Mouse (Mus musculus) forebrain, postnatal 0 days (tissue): Measurements from ENCODE around the gene Pax1. TPM values are rescaled to one million over a fixed set of nuclear protein-coding genes. Genes with fewer than 3 reads are reported as not detected.
A peak's percentile ranks its signal among the peaks of the same experiment; 100 is the strongest.

ENCODE experiments used
- ATAC-seq: fragments of 200-750 bp; cut with Nextera tagmentation; 2 replicates; pipeline ENCODE4 v1.8.0; 2017; ENCODE audit warnings: mild to moderate bottlenecking, moderate library complexity
- DNase-seq: peaks from one replicate; pipeline ENCODE4 v3.0.0-alpha.2; 2015
- H3K27ac ChIP-seq: fragments of 300-500 bp; sonication (generic); 2 replicates; pipeline ENCODE4 v1.5.1; 2014; ENCODE audit warnings: low read depth, mild to moderate bottlenecking, antibody characterized with exemption, low read length, moderate library complexity, mixed read lengths
- H3K27me3 ChIP-seq: fragments of 300-500 bp; sonication (generic); 2 replicates; pipeline ENCODE4 v1.6.1; 2014; ENCODE audit warnings: mild to moderate bottlenecking, low read length, mixed read lengths; ENCODE audit not compliant: insufficient read depth
- H3K36me3 ChIP-seq: fragments of 300-500 bp; sonication (generic); 2 replicates; pipeline ENCODE4 v1.6.1; 2014; ENCODE audit warnings: mild to moderate bottlenecking, moderate library complexity; ENCODE audit not compliant: insufficient read depth
- H3K4me1 ChIP-seq: fragments of 300-500 bp; sonication (generic); 2 replicates; pipeline ENCODE4 v1.6.1; 2014; ENCODE audit warnings: antibody characterized with exemption; ENCODE audit not compliant: insufficient read depth
- H3K4me2 ChIP-seq: fragments of 300-500 bp; sonication (generic); 2 replicates; pipeline ENCODE4 v1.6.1; 2014; ENCODE audit warnings: low read depth, mild to moderate bottlenecking, moderate library complexity
- H3K4me3 ChIP-seq: fragments of 300-500 bp; sonication (generic); 2 replicates; pipeline ENCODE4 v1.5.1; 2014; ENCODE audit warnings: low read depth, low read length, mixed read lengths
- H3K9ac ChIP-seq: fragments of 300-500 bp; sonication (generic); 2 replicates; pipeline ENCODE4 v1.6.1; 2014; ENCODE audit warnings: mild to moderate bottlenecking
- H3K9me3 ChIP-seq: fragments of 300-500 bp; sonication (generic); 2 replicates; pipeline ENCODE4 v1.6.1; 2016; ENCODE audit warnings: low read length
- CTCF ChIP-seq: sonication (generic); IDR thresholded peaks from 2 replicates; pipeline ENCODE4 v1.5.1; 2016; ENCODE audit warnings: antibody characterized with exemption, control low read depth, low read depth
- WGBS: fragments of 180-500 bp; shearing (Covaris S2); extraction: QIAGEN DNeasy Blood & Tissue Kit; methylation state at CpG from one replicate; pipeline ENCODE4 v1.1.7; 2014; 5-methylcytosine and 5-hydroxymethylcytosine counted together
- polyA plus RNA-seq: library from polyadenylated mRNA; unstranded; fragments of >200 nt; fragmentation: Nextera tagmentation; extraction: Ambion mirVana; gene quantifications from 2 replicates; pipeline ENCODE4 v1.2.1, GENCODE M21; 2015
- total RNA-seq: library from RNA; depleted of rRNA; stranded (reverse); fragments of >200 nt; gene quantifications from 2 replicates; pipeline ENCODE4 v1.2.3, GENCODE M21; 2014

Pax1 gene
- total and polyA plus RNA-seq, 2 experiments from 2014 or later: 0.19 TPM; not detected in 1

DNA sequence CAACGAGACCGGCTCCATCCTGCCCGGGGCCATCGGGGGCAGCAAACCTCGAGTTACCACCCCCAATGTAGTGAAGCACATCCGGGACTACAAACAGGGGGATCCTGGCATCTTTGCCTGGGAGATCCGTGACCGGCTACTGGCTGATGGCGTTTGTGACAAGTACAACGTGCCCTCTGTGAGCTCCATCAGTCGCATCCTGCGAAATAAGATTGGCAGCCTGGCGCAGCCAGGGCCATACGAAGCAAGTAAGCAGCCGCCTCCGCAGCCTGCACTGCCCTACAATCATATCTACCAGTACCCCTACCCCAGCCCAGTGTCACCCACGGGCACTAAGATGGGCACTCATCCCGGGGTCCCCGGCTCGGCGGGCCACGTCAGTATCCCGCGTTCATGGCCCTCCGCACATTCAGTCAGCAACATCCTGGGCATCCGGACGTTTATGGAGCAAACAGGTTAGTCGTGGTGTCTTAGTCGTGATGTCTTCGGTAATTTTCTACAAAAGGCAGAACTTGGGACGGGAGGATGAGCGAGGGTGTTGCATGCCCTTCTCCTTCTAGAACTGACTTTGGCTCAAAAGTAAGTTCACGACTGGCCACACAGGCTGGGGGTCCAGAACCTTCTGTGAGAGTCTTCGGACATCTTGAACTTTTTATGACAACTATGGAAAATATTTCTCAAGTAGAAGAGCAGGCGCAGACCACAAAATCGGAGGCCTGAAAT is 4.3 kb downstream of the Pax1 start:
- ATAC-seq: no peak; the same call in 1 of the 2 replicates
- DNase-seq: peak; percentile 6
- Histone ChIP-seq H3K4me2 (no peak overlapping the region), H3K9me3 (no peaks in the 10 kb centered on the region), H3K27ac (no peak overlapping the region), H3K9ac (no peak overlapping the region), H3K27me3 (peaks cover 86% of the 10 kb centered on the region), H3K4me1 (no peaks in the 10 kb centered on the region), H3K36me3 (no peaks in the 10 kb centered on the region), H3K4me3 (no peak overlapping the region)
- TF ChIP-seq CTCF: no peak
- 2% methylated on average over 36 of the region's 36 CpGs for WGBS

- ATAC-seq (no peak), DNase-seq (peak; percentile 8)
- Histone ChIP-seq H3K9ac (no peak overlapping the region), H3K27me3 (peaks cover 88% of the 10 kb centered on the region), H3K4me3 (no peak overlapping the region), H3K9me3 (no peaks in the 10 kb centered on the region), H3K27ac (no peak overlapping the region), H3K4me2 (no peak overlapping the region), H3K4me1 (no peaks in the 10 kb centered on the region), H3K36me3 (no peaks in the 10 kb centered on the region)
- WGBS: 4% methylated on average over 12 of the region's 12 CpGs
- TF ChIP-seq CTCF: no peak
These were observed 5.6 kb downstream of the Pax1 start for GRCm38 (mm10) chr2:147367246-147367820.

DNA sequence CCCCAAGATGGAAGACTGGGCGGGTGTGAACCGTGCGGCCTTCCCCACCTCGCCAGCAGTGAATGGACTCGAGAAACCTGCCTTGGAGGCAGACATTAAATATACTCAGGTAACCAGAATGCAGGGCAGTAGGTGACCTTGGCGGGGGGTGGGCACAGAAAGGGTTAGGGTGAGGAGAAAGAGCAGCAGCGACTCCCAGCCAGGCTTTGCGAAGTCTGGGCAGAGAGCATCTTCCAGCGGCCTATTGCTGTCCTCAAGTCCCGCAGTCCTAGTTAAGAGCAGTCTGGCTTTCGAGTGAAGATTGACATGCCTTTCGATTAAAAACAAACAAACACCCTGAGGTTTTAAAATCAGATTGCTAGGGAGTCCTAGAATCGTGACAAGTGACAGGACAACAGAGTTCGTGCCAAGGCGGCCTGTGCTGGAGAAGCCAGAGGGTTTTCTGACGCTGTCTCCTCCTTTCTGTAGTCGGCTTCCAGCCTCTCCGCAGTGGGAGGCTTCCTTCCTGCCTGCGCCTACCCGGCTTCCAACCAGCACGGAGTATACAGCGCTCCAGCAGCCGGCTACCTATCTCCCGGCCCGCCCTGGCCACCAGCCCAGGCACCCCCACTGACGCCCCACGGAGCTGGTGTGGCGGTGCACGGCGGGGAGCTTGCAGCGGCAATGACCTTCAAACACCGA is 6.3 kb downstream of the Pax1 start:
- Histone ChIP-seq H3K4me2 (no peak overlapping the region), H3K9ac (no peak overlapping the region), H3K4me3 (no peak overlapping the region), H3K36me3 (no peaks in the 10 kb centered on the region), H3K4me1 (no peaks in the 10 kb centered on the region), H3K9me3 (no peaks in the 10 kb centered on the region), H3K27me3 (peaks cover 89% of the 10 kb centered on the region), H3K27ac (no peak overlapping the region)
- no peak for TF ChIP-seq CTCF
- 2% methylated on average over 32 of the region's 32 CpGs for WGBS
- DNase-seq (peak; percentile 27), ATAC-seq (0 out of 2 replicates have a peak, but pooled peaks have one; percentile 34)

GRCm38 (mm10) chr2:147369561-147369960 is 7.8 kb downstream of the Pax1 start:
- no peak overlapping the region for H3K4me2 ChIP-seq
- H3K27ac ChIP-seq: no peak overlapping the region
- DNase-seq (peak; percentile 10), ATAC-seq (no peak)
- peaks cover 89% of the 10 kb centered on the region for H3K27me3 ChIP-seq
- H3K9me3 ChIP-seq: no peaks in the 10 kb centered on the region
- H3K36me3 ChIP-seq: no peaks in the 10 kb centered on the region
- no peak for TF ChIP-seq CTCF
- 4% methylated on average over 9 of the region's 9 CpGs for WGBS
- H3K9ac ChIP-seq: no peak overlapping the region
- no peaks in the 10 kb centered on the region; the same call in 1 of the 2 replicates for H3K4me1 ChIP-seq
- H3K4me3 ChIP-seq: no peak overlapping the region

DNA sequence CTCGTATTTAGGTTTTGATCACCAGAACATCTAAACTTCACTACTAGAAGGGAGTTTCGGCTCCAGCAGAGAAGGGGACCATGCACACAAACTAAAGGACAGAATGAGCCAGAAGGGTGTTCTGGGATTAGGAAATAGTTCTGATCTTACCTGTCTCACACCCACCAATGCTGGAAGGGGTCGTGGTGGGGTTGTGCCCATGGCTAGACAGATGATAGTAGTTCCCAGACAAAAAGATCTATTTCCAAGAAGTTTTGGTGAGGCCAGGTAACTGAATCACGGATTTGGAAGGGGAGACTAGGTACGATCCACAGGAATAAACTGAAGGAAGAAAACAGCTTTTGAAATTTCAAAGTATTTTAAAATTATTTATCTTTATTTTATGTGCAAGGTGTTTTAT is 8.4 kb downstream of the Pax1 start:
- DNase-seq (peak; percentile 4), ATAC-seq (no peak)
- peaks cover 89% of the 10 kb centered on the region for H3K27me3 ChIP-seq
- no peaks in the 10 kb centered on the region for H3K9me3 ChIP-seq
- WGBS: 9% methylated on average over 5 of the region's 5 CpGs
- no peak overlapping the region for H3K27ac ChIP-seq
- no peak overlapping the region for H3K4me3 ChIP-seq
- no peaks in the 10 kb centered on the region for H3K36me3 ChIP-seq
- no peaks in the 10 kb centered on the region; the same call in 1 of the 2 replicates for H3K4me1 ChIP-seq
- TF ChIP-seq CTCF: no peak
- H3K9ac ChIP-seq: no peak overlapping the region
- no peak overlapping the region for H3K4me2 ChIP-seq

DNA sequence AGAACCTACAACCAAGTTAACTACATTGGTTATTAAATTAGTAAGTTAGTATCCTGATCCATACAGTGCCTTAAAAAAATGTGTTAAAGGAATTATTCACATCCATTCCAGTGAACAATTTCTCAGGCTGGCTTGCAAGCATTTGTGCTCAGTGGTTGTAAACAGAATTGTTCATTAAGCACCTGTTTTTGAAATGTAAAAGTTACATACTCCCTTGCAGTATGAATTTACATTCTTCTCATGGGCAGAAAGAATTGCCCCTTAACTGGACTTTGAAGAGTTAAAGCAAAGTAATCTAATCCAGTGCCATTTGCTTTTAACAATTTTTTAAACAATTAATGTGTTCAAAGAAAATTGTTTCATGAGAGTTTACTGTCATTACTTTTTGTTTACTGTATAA is 9.6 kb downstream of the Pax1 start:
- TF ChIP-seq CTCF: no peak
- Histone ChIP-seq H3K36me3 (no peaks in the 10 kb centered on the region), H3K27ac (no peak overlapping the region), H3K9me3 (no peaks in the 10 kb centered on the region), H3K4me1 (no peaks in the 10 kb centered on the region; the same call in 1 of the 2 replicates), H3K9ac (no peak overlapping the region), H3K27me3 (peaks cover 89% of the 10 kb centered on the region), H3K4me2 (no peak overlapping the region), H3K4me3 (no peak overlapping the region)
- ATAC-seq (no peak), DNase-seq (peak; percentile 3)

- no peak for ATAC-seq
- DNase-seq: peak; percentile 29
- Histone ChIP-seq H3K27me3 (peaks cover 90% of the 10 kb centered on the region), H3K9ac (no peak overlapping the region), H3K4me1 (no peaks in the 10 kb centered on the region; the same call in 1 of the 2 replicates), H3K9me3 (no peaks in the 10 kb centered on the region), H3K27ac (no peak overlapping the region), H3K36me3 (no peaks in the 10 kb centered on the region), H3K4me3 (no peak overlapping the region), H3K4me2 (no peak overlapping the region)
- TF ChIP-seq CTCF: no peak
- 1% methylated on average over 4 of the region's 4 CpGs for WGBS
These were observed 10.1 kb downstream of the Pax1 start for GRCm38 (mm10) chr2:147371840-147372239.
